Mouse (Mus musculus) forebrain, embryonic 11.5 days (tissue): ENCODE measurements around the gene Gm7347. TPM values are rescaled to one million over a fixed set of nuclear protein-coding genes. Genes with fewer than 3 reads are reported as not detected.
"Not testable (repeated sequence)": the region's sequence is repeated elsewhere in the genome, so short reads cannot be mapped to it uniquely, and the experiment has no call there.

Source experiments
- ATAC-seq: fragments of 200-750 bp; cut with Nextera tagmentation; replicated peaks from 2 replicates; pipeline ENCODE4 v1.8.0; 2017; ENCODE audit warnings: moderate TSS enrichment; ENCODE audit not compliant: low FRiP score
- DNase-seq: peaks from one replicate; pipeline ENCODE4 v3.0.0-alpha.2; 2017; ENCODE audit warnings: low spot score
- H3K27ac ChIP-seq: fragments of 300-500 bp; sonication (generic); 2 replicates; pipeline ENCODE4 v1.5.1; 2014; ENCODE audit warnings: low read depth, low read length
- H3K27me3 ChIP-seq: fragments of 300-500 bp; sonication (generic); 2 replicates; pipeline ENCODE4 v1.6.1; 2014; ENCODE audit warnings: mild to moderate bottlenecking, low read length, mixed read lengths; ENCODE audit not compliant: control insufficient read depth, insufficient read depth
- H3K36me3 ChIP-seq: fragments of 300-500 bp; sonication (generic); 2 replicates; pipeline ENCODE4 v1.6.1; 2014; ENCODE audit warnings: mild to moderate bottlenecking, low read length, moderate library complexity, mixed read lengths; ENCODE audit not compliant: control insufficient read depth, insufficient read depth
- H3K4me1 ChIP-seq: fragments of 300-500 bp; sonication (generic); replicated peaks from 2 replicates; pipeline ENCODE4 v1.6.1; 2014; ENCODE audit warnings: low read length, mixed read lengths; ENCODE audit not compliant: control insufficient read depth, insufficient read depth
- H3K4me2 ChIP-seq: fragments of 300-500 bp; sonication (generic); 2 replicates; pipeline ENCODE4 v1.6.1; 2014; ENCODE audit warnings: low read depth, mild to moderate bottlenecking, low read length, moderate library complexity, mixed read lengths; ENCODE audit not compliant: severe bottlenecking
- H3K4me3 ChIP-seq: fragments of 300-500 bp; sonication (generic); 2 replicates; pipeline ENCODE4 v1.5.1; 2014; ENCODE audit warnings: low read depth, low read length
- H3K9ac ChIP-seq: fragments of 300-500 bp; sonication (generic); 2 replicates; pipeline ENCODE4 v1.6.1; 2014; ENCODE audit warnings: low read length
- H3K9me3 ChIP-seq: fragments of 300-500 bp; sonication (generic); 2 replicates; pipeline ENCODE4 v1.6.1; 2016; ENCODE audit warnings: low read length, mixed read lengths; ENCODE audit not compliant: control insufficient read depth
- WGBS: fragments of 180-500 bp; shearing (Covaris S2); extraction: QIAGEN DNeasy Blood & Tissue Kit; methylation state at CpG from one replicate; pipeline ENCODE4 v1.1.7; 2014; 5-methylcytosine and 5-hydroxymethylcytosine counted together
- polyA plus RNA-seq: library from polyadenylated mRNA; unstranded; fragments of >200 nt; fragmentation: Nextera tagmentation; extraction: Ambion mirVana; gene quantifications from 2 replicates; pipeline ENCODE4 v1.2.1, GENCODE M21; 2014

Gm7347 gene
- polyA plus RNA-seq, 1 experiment from 2014 or later = not detected

DNA sequence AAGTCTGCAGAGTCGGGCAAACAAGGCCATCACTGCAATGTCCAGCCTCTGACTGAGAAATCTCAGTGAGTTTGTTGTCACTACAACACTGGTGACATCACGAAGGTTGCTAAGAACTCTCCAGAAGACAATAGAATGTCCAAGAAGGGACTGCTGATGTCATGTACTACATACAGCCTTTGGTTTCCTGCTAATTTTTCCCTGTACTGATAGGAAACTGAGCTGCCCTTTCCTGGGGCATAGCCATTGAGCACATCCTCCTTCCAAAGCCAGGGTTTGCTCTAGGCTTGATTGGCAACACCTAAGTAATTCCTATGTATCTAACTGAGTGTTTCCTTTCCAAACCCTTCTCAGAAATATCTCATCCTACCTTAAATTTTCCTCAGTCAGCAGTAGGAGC is 53.7 kb downstream of the Gm7347 start, which contains the start of gene Gm1979:
Gm1979 (minus strand) TSS at position 101 of the 400 bp plus-strand sequence.
- not testable (repeated sequence) for ATAC-seq, H3K27me3 ChIP-seq, H3K36me3 ChIP-seq, H3K27ac ChIP-seq, H3K4me3 ChIP-seq, H3K9ac ChIP-seq, H3K4me2 ChIP-seq, DNase-seq, H3K9me3 ChIP-seq, H3K4me1 ChIP-seq
- 100% methylated on average over 1 of the region's 2 CpGs for WGBS

Other genes with a start within 250 kb of the Gm7347 start
- not detected in 2 replicates for gene Gm21663, start 116.2 kb downstream of the Gm7347 start, polyA plus RNA-seq
- gene Gm21671, start 104.2 kb downstream of the Gm7347 start, polyA plus RNA-seq = 0.13 TPM in 1 of 2 replicates, not detected in the other
- not detected in 2 replicates for gene Gm21680, start 85.9 kb downstream of the Gm7347 start, polyA plus RNA-seq
- gene Gm21698, start 69.9 kb downstream of the Gm7347 start, polyA plus RNA-seq = 0.25 TPM in 1 of 2 replicates, not detected in the other
- gene Gm1979, start 53.8 kb downstream of the Gm7347 start, polyA plus RNA-seq = 0.24 TPM in 1 of 2 replicates, not detected in the other
- gene Gm5862, start 35.7 kb downstream of the Gm7347 start, polyA plus RNA-seq = not detected in 2 replicates
- gene Speer4a, start 19.0 kb downstream of the Gm7347 start, polyA plus RNA-seq = 0.12 and 0.17 TPM in 2 replicates
- not detected in 2 replicates for gene Gm10471, start 30.7 kb upstream of the Gm7347 start, polyA plus RNA-seq
- 0.16 TPM in 1 of 2 replicates, not detected in the other for gene 5031410I06Rik, start 46.8 kb upstream of the Gm7347 start, polyA plus RNA-seq
- gene Gm10220, start 62.8 kb upstream of the Gm7347 start, polyA plus RNA-seq = not detected in 2 replicates
- 0.09 TPM in 1 of 2 replicates, not detected in the other for gene Gm7361, start 199.1 kb upstream of the Gm7347 start, polyA plus RNA-seq